Mouse (Mus musculus) midbrain, embryonic 12.5 days (tissue): ENCODE measurements around the gene 7530416G11Rik. TPM values are rescaled to one million over a fixed set of nuclear protein-coding genes. Genes with fewer than 3 reads are reported as not detected.

Experiments used
- ATAC-seq: fragments of 200-750 bp; cut with Nextera tagmentation; 2 replicates; pipeline ENCODE4 v1.8.0; 2017; ENCODE audit warnings: low read depth, moderate TSS enrichment, moderate library complexity; ENCODE audit not compliant: low FRiP score
- H3K27ac ChIP-seq: fragments of 300-500 bp; sonication (generic); replicated peaks from 2 replicates; pipeline ENCODE4 v1.5.1; 2016; ENCODE audit warnings: mild to moderate bottlenecking
- H3K27me3 ChIP-seq: fragments of 300-500 bp; sonication (generic); 2 replicates; pipeline ENCODE4 v1.6.1; 2016; ENCODE audit warnings: mild to moderate bottlenecking
- H3K36me3 ChIP-seq: fragments of 300-500 bp; sonication (generic); 2 replicates; pipeline ENCODE4 v1.6.1; 2016
- H3K4me1 ChIP-seq: fragments of 300-500 bp; sonication (generic); 2 replicates; pipeline ENCODE4 v1.6.1; 2016
- H3K4me2 ChIP-seq: fragments of 300-500 bp; sonication (generic); replicated peaks from 2 replicates; pipeline ENCODE4 v1.6.1; 2016; ENCODE audit warnings: mild to moderate bottlenecking, moderate library complexity
- H3K4me3 ChIP-seq: fragments of 300-500 bp; sonication (generic); 2 replicates; pipeline ENCODE4 v1.5.1; 2016; ENCODE audit warnings: mild to moderate bottlenecking
- H3K9ac ChIP-seq: fragments of 300-500 bp; sonication (generic); replicated peaks from 2 replicates; pipeline ENCODE4 v1.6.1; 2016; ENCODE audit warnings: mild to moderate bottlenecking, moderate library complexity
- H3K9me3 ChIP-seq: fragments of 300-500 bp; sonication (generic); 2 replicates; pipeline ENCODE4 v1.6.1; 2016; ENCODE audit warnings: mild to moderate bottlenecking
- WGBS: fragments of 180-500 bp; shearing (Covaris S2); methylation state at CpG from one replicate; pipeline ENCODE4 v1.1.7; 2016; 5-methylcytosine and 5-hydroxymethylcytosine counted together
- polyA plus RNA-seq: library from polyadenylated mRNA; unstranded; fragments of >200 nt; fragmentation: Nextera tagmentation; extraction: Ambion mirVana; gene quantifications from 2 replicates; pipeline ENCODE4 v1.2.1, GENCODE M21; 2016

The 7530416G11Rik gene
- polyA plus RNA-seq, 1 experiment from 2014 or later, result not detected

- Histone ChIP-seq H3K4me1 (peaks cover 26% of the 10 kb centered on the region), H3K4me3 (no peak overlapping the region), H3K27ac (no peak overlapping the region), H3K9me3 (no peaks in the 10 kb centered on the region), H3K27me3 (peaks cover 27% of the 10 kb centered on the region), H3K9ac (no peak overlapping the region), H3K36me3 (no peaks in the 10 kb centered on the region), H3K4me2 (no peak overlapping the region)
- ATAC-seq, result no peak
- WGBS, result 19% methylated on average over 1 of the region's 1 CpGs
Measured at GRCm38 (mm10) chr15:85477584-85477983, 25.4 kb downstream of the 7530416G11Rik start.

DNA sequence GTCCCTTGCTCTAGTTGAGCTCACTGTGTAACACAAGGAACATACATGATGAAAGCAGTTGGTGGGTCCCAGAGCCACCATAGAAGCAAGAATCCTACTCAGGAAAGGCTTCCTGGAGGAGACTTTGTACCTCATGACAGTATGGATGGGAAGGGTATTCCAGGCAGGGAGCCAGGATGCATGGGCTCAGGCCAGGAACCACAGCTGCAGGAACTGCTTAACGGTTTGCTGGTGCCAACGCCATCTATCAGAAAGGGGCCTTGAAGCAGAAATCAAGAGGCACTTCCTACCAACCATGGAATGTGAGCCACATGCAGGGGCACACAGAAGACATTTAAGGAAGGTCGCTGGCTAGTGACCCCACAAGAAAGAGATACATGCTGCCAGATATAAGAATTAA is 28.3 kb downstream of the 7530416G11Rik start:
- H3K9me3 ChIP-seq, result no peaks in the 10 kb centered on the region
- peaks cover 11% of the 10 kb centered on the region for H3K4me1 ChIP-seq
- WGBS, result 80% methylated on average over 3 of the region's 3 CpGs
- H3K4me2 ChIP-seq, result no peak overlapping the region
- peaks cover 8% of the 10 kb centered on the region; the same call in 1 of the 2 replicates for H3K36me3 ChIP-seq
- no peak overlapping the region for H3K27ac ChIP-seq
- ATAC-seq, result no peak
- no peak overlapping the region for H3K9ac ChIP-seq
- no peak overlapping the region for H3K4me3 ChIP-seq
- no peaks in the 10 kb centered on the region for H3K27me3 ChIP-seq

GRCm38 (mm10) chr15:85469401-85469800 is 33.6 kb downstream of the 7530416G11Rik start:
- no peak for ATAC-seq
- Histone ChIP-seq H3K27ac (0 out of 2 replicates have a peak overlapping the region, but pooled peaks have one; percentile 40), H3K4me1 (peaks cover 27% of the 10 kb centered on the region), H3K9me3 (no peaks in the 10 kb centered on the region), H3K9ac (no peak overlapping the region), H3K4me3 (no peak overlapping the region), H3K36me3 (peaks cover 28% of the 10 kb centered on the region), H3K4me2 (no peak overlapping the region), H3K27me3 (peaks cover 16% of the 10 kb centered on the region)
- WGBS, result 84% methylated on average over 6 of the region's 6 CpGs

DNA sequence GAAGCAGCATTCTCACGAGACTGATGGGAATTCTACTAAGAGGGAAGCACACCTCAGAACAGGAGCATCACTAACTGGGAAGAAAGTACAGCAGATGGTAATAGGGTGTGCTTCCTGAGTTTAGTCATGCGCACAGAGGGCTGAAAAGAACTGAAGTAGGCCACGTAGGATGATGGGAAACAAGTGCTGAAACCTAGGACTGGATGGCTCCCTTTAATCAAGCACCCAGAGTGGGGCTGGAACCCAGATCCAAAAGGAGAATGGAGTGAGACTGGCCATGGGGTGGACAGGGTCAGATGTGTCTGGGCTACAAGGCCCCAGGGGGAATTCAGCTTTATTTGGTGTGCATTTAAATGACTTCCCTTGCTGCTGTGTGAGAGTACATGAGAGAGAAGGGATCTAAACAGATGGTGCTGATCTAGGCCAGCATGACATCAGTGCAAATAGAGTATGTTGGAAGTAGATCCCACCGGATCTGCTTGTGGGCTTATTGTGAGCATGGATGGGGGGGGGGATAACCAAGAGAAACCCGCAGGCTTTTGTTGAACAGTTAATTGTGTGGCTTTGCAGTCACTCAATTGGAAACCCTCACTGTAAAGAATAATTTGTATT is 36.5 kb downstream of the 7530416G11Rik start:
- no peak overlapping the region for H3K4me3 ChIP-seq
- no peak overlapping the region for H3K4me2 ChIP-seq
- peaks cover 28% of the 10 kb centered on the region for H3K36me3 ChIP-seq
- peak overlapping the region; percentile 1 for H3K27ac ChIP-seq
- 78% methylated on average over 5 of the region's 5 CpGs for WGBS
- H3K27me3 ChIP-seq, result peaks cover 16% of the 10 kb centered on the region
- no peak overlapping the region for H3K9ac ChIP-seq
- ATAC-seq, result no peak
- H3K4me1 ChIP-seq, result peaks cover 55% of the 10 kb centered on the region
- no peaks in the 10 kb centered on the region for H3K9me3 ChIP-seq

GRCm38 (mm10) chr15:85464823-85465565 is 38.0 kb downstream of the 7530416G11Rik start:
- Histone ChIP-seq H3K9me3 (no peaks in the 10 kb centered on the region), H3K4me3 (no peak overlapping the region), H3K27me3 (peaks cover 23% of the 10 kb centered on the region), H3K4me2 (no peak overlapping the region), H3K36me3 (peaks cover 21% of the 10 kb centered on the region), H3K27ac (peak overlapping the region; percentile 90), H3K4me1 (peaks cover 71% of the 10 kb centered on the region), H3K9ac (no peak overlapping the region)
- 39% methylated on average over 10 of the region's 10 CpGs for WGBS
- ATAC-seq, result no peak

DNA sequence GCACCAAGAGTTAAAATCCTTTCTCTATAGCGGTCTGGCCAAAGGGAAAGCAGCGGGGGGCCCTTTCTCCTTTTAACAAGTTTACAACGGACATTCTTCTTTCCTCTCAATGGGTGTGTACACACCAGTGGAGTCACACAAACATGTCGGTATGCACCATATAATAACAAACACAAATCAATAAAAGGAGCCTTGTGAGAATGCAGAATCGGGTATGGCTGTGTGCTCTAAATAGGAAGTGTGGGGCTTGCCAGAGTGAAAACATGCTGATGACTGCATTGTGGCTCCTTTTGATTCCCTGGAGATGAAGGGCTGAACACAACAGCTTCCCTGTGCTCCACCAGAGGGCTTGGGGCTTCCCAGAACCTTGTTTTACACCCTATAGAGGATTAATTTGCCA is 38.8 kb downstream of the 7530416G11Rik start:
- H3K4me3 ChIP-seq, result no peak overlapping the region
- peak overlapping the region; percentile 90 for H3K27ac ChIP-seq
- WGBS, result 2% methylated on average over 5 of the region's 5 CpGs
- no peaks in the 10 kb centered on the region for H3K9me3 ChIP-seq
- H3K4me1 ChIP-seq, result peaks cover 79% of the 10 kb centered on the region
- H3K27me3 ChIP-seq, result peaks cover 31% of the 10 kb centered on the region
- peaks cover 18% of the 10 kb centered on the region for H3K36me3 ChIP-seq
- no peak overlapping the region; the same call in 1 of the 2 replicates for H3K4me2 ChIP-seq
- no peak overlapping the region for H3K9ac ChIP-seq
- ATAC-seq, result peak; percentile 44

GRCm38 (mm10) chr15:85463027-85463790 is 39.8 kb downstream of the 7530416G11Rik start:
- peak overlapping the region; percentile 19; the same call in 1 of the 2 replicates for H3K4me2 ChIP-seq
- ATAC-seq, result no peak
- H3K27me3 ChIP-seq, result peaks cover 30% of the 10 kb centered on the region
- no peaks in the 10 kb centered on the region for H3K9me3 ChIP-seq
- no peak overlapping the region for H3K4me3 ChIP-seq
- 22% methylated on average over 13 of the region's 13 CpGs for WGBS
- peak overlapping the region; percentile 90 for H3K27ac ChIP-seq
- peaks cover 89% of the 10 kb centered on the region for H3K4me1 ChIP-seq
- no peak overlapping the region for H3K9ac ChIP-seq
- H3K36me3 ChIP-seq, result peaks cover 8% of the 10 kb centered on the region

DNA sequence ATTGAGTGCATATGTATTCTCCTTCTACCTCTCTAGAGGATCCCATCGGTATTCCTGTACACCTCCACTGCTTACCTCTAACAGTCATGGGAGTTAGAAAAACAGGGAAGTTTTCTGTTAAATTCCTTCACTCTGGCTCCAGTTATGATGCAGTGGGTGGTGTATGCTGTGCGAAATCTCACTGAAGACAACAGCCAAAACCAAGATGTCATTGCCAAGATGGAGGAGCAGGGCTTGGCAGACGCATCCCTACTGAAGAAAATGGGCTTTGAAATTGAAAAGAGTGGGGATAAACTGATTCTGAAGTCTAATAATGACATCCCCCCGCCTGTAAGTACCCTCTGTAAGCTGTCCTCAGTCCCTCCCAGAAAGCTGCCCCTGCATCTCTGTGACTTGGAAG is 40.9 kb downstream of the 7530416G11Rik start:
- H3K4me1 ChIP-seq, result peaks cover 99% of the 10 kb centered on the region
- ATAC-seq, result no peak
- H3K36me3 ChIP-seq, result peaks cover 5% of the 10 kb centered on the region; the same call in 1 of the 2 replicates
- peak overlapping the region; percentile 19; the same call in 1 of the 2 replicates for H3K4me2 ChIP-seq
- H3K27ac ChIP-seq, result peak overlapping the region; percentile 90
- no peak overlapping the region for H3K9ac ChIP-seq
- peaks cover 28% of the 10 kb centered on the region for H3K27me3 ChIP-seq
- WGBS, result 44% methylated on average over 4 of the region's 4 CpGs
- H3K9me3 ChIP-seq, result no peaks in the 10 kb centered on the region
- no peak overlapping the region for H3K4me3 ChIP-seq

DNA sequence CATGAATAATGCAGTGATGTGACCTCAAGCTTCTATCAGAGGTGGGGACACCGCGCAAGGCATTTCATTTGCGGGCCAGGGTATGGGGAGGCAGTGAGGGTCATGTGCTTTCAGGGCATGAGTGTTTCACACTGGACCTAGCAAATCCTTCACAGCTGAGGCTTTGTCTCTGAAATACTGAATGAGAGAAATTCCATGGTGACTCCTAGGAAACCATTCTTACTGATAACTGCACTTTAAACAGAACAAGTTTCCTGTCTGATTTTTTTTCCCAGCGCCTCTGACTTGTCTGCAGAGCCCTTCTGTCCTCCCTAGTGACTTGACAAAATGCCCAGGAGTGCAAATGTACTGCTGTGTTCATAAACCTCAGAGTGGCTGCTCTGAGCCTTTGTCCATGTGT is 41.5 kb downstream of the 7530416G11Rik start:
- 22% methylated on average over 4 of the region's 4 CpGs for WGBS
- H3K27ac ChIP-seq, result peak overlapping the region; percentile 90
- peak; percentile 71 for ATAC-seq
- H3K9ac ChIP-seq, result 0 out of 2 replicates have a peak overlapping the region, but pooled peaks have one; percentile 20
- peaks cover 2% of the 10 kb centered on the region; the same call in 1 of the 2 replicates for H3K36me3 ChIP-seq
- H3K4me2 ChIP-seq, result 0 out of 2 replicates have a peak overlapping the region, but pooled peaks have one; percentile 2
- H3K4me3 ChIP-seq, result no peak overlapping the region
- no peaks in the 10 kb centered on the region for H3K9me3 ChIP-seq
- H3K4me1 ChIP-seq, result peaks cover 100% of the 10 kb centered on the region
- peaks cover 31% of the 10 kb centered on the region for H3K27me3 ChIP-seq

DNA sequence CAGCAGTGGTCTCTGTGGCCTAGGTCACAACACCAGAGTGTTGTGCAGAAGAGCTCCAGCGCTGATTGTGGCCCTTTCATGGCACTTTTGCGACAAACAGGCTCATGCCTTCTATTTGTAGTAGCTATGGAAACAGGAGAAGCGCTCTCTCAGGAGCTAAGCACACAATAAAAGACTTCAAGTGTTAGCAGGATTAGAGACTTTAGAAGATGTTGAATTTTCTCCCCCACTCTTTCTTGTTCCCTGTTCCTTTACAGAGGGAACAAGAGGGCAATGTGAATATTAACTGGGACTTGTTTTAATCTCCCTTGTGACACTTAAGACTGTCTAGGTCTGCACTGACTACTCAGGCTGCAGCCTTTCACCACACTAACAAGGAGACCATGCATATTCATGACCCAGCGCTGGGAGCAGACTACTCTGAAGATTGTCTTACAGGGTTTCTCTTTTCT is 44.4 kb downstream of the 7530416G11Rik start:
- H3K27me3 ChIP-seq, result peaks cover 49% of the 10 kb centered on the region
- H3K4me2 ChIP-seq, result peak overlapping the region; percentile 18; the same call in 1 of the 2 replicates
- H3K9me3 ChIP-seq, result no peaks in the 10 kb centered on the region
- H3K9ac ChIP-seq, result no peak overlapping the region
- H3K4me1 ChIP-seq, result peaks cover 99% of the 10 kb centered on the region
- peaks cover 8% of the 10 kb centered on the region; the same call in 1 of the 2 replicates for H3K36me3 ChIP-seq
- no peak overlapping the region for H3K4me3 ChIP-seq
- peak overlapping the region; percentile 90 for H3K27ac ChIP-seq
- ATAC-seq, result peak; percentile 76
- 5% methylated on average over 4 of the region's 4 CpGs for WGBS

GRCm38 (mm10) chr15:85457838-85458237 is 45.2 kb downstream of the 7530416G11Rik start:
- Histone ChIP-seq H3K4me1 (peaks cover 92% of the 10 kb centered on the region), H3K27ac (peak overlapping the region; percentile 90), H3K27me3 (peaks cover 55% of the 10 kb centered on the region), H3K9me3 (no peaks in the 10 kb centered on the region), H3K4me3 (no peak overlapping the region), H3K9ac (no peak overlapping the region), H3K36me3 (peaks cover 8% of the 10 kb centered on the region; the same call in 1 of the 2 replicates), H3K4me2 (peak overlapping the region; percentile 22)
- ATAC-seq, result no peak
- WGBS, result 33% methylated on average over 8 of the region's 8 CpGs
